Mouse (Mus musculus) embryonic fibroblast, embryonic 13.5 days (primary cell): Measurements from ENCODE around the gene Gm9972.

Experiments
- CTCF ChIP-seq: IDR thresholded peaks from 2 replicates; pipeline ENCODE4 v1.5.1; 2011; ENCODE audit warnings: mild to moderate bottlenecking, control low read depth, low read length, moderate library complexity, borderline replicate concordance; ENCODE audit not compliant: insufficient read depth
- POLR2A ChIP-seq: IDR thresholded peaks from 2 replicates; pipeline ENCODE4 v1.6.1; 2011; ENCODE audit warnings: low read depth, mild to moderate bottlenecking, control low read depth, low read length, moderate library complexity

GRCm38 (mm10) chr11:43011941-43012340 is 23.6 kb upstream of the Gm9972 start:
- TF ChIP-seq POLR2A (no peak), CTCF (no peak)
